Mouse (Mus musculus) forebrain, embryonic 13.5 days (tissue): ENCODE results near the gene Gpr84. TPM values are rescaled to one million over a fixed set of nuclear protein-coding genes. Genes with fewer than 3 reads are reported as not detected.

Source experiments
- ATAC-seq: fragments of 200-750 bp; cut with Nextera tagmentation; 2 replicates; pipeline ENCODE4 v1.8.0; 2017
- H3K27ac ChIP-seq: fragments of 300-500 bp; sonication (generic); 2 replicates; pipeline ENCODE4 v1.5.1; 2015; ENCODE audit warnings: inconsistent platforms, mild to moderate bottlenecking, moderate library complexity
- H3K27me3 ChIP-seq: fragments of 300-500 bp; sonication (generic); 2 replicates; pipeline ENCODE4 v1.6.1; 2015; ENCODE audit warnings: mild to moderate bottlenecking, inconsistent platforms
- H3K36me3 ChIP-seq: fragments of 300-500 bp; sonication (generic); 2 replicates; pipeline ENCODE4 v1.6.1; 2015; ENCODE audit warnings: mild to moderate bottlenecking, inconsistent platforms; ENCODE audit not compliant: poor library complexity, severe bottlenecking
- H3K4me1 ChIP-seq: fragments of 300-500 bp; sonication (generic); 2 replicates; pipeline ENCODE4 v1.6.1; 2015; ENCODE audit warnings: inconsistent platforms
- H3K4me2 ChIP-seq: fragments of 300-500 bp; sonication (generic); 2 replicates; pipeline ENCODE4 v1.6.1; 2015; ENCODE audit warnings: inconsistent platforms, mild to moderate bottlenecking, moderate library complexity
- H3K4me3 ChIP-seq: fragments of 300-500 bp; sonication (generic); 2 replicates; pipeline ENCODE4 v1.5.1; 2015; ENCODE audit warnings: mild to moderate bottlenecking, inconsistent platforms
- H3K9ac ChIP-seq: fragments of 300-500 bp; sonication (generic); 2 replicates; pipeline ENCODE4 v1.6.1; 2015; ENCODE audit warnings: mild to moderate bottlenecking, inconsistent platforms
- H3K9me3 ChIP-seq: fragments of 300-500 bp; sonication (generic); replicated peaks from 2 replicates; pipeline ENCODE4 v1.6.1; 2016; ENCODE audit warnings: inconsistent platforms
- WGBS: fragments of 180-500 bp; shearing (Covaris S2); methylation state at CpG from one replicate; pipeline ENCODE4 v1.1.7; 2015; 5-methylcytosine and 5-hydroxymethylcytosine counted together
- polyA plus RNA-seq: library from polyadenylated mRNA; unstranded; fragments of >200 nt; fragmentation: Nextera tagmentation; extraction: Ambion mirVana; gene quantifications from 2 replicates; pipeline ENCODE4 v1.2.1, GENCODE M21; 2015

The Gpr84 gene
- polyA plus RNA-seq, 1 experiment from 2014 or later = 0.41 TPM

DNA sequence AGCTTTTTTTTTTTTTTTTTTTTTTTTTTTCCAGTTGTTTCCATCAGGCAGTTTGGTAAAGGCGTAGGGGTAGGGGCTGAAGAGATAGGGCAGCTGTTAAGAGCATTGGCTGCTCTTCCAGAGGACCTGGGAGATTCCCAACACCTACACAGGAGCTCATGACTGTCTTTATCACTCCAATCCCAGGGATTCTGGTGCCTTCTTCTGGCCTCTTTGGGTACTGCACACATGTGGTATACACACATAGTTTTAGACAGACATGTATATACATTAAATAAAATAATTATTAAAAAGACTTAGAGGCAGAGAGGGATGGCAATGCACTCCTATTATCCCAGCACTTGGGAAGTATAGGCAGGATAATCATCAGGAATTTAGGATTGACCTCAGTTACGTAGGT lies 17.0 kb downstream of the Gpr84 start:
- ATAC-seq = no peak
- H3K36me3 ChIP-seq = peaks cover 60% of the 10 kb centered on the region
- 96% methylated on average over 2 of the region's 2 CpGs for WGBS

DNA sequence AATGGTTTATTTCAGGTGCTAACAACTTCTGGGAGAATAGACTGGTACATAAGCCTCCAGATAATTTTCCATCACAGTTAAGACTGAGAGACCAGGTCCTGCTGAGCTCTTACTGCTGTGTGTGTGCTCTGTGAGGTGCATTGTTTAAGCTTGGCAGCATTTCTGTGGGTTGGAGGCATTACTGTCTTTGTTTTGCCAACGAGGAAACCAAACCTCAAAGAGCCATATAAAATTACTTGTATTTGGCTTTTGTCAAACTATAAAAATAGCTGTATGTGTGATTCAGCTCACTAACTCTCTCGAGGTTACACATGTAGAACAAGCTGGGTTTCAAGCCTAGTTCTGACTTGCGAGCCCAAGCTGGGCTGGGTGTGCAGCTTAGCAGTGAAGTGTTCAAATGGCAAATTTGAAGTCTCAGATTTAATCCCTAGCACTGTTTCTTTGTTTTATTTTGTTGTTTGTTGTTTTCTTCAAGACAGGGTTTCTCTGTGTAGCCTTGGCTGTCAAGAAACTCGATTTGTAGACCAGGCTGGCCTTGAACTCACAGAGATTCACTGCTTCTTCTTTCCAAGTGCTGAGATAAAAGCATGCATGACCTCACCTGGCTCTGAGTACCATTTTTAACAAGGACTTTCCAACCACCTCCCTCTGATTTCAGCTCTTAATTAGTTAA lies 17.6 kb downstream of the Gpr84 start:
- peaks cover 34% of the 10 kb centered on the region for H3K4me1 ChIP-seq
- no peak overlapping the region for H3K4me2 ChIP-seq
- WGBS = 82% methylated on average over 4 of the region's 4 CpGs
- no peaks in the 10 kb centered on the region for H3K9me3 ChIP-seq
- H3K4me3 ChIP-seq = no peak overlapping the region
- H3K27ac ChIP-seq = no peak overlapping the region
- H3K9ac ChIP-seq = no peak overlapping the region
- no peaks in the 10 kb centered on the region for H3K27me3 ChIP-seq
- H3K36me3 ChIP-seq = peaks cover 60% of the 10 kb centered on the region
- no peak for ATAC-seq

More for the DNA sequence above, 17.0 kb downstream of the Gpr84 start:
- no peak overlapping the region for H3K4me3 ChIP-seq
- peaks cover 40% of the 10 kb centered on the region for H3K4me1 ChIP-seq
- no peaks in the 10 kb centered on the region for H3K9me3 ChIP-seq
- no peak overlapping the region for H3K4me2 ChIP-seq
- no peak overlapping the region for H3K27ac ChIP-seq
- no peak overlapping the region for H3K9ac ChIP-seq
- H3K27me3 ChIP-seq = no peaks in the 10 kb centered on the region

DNA sequence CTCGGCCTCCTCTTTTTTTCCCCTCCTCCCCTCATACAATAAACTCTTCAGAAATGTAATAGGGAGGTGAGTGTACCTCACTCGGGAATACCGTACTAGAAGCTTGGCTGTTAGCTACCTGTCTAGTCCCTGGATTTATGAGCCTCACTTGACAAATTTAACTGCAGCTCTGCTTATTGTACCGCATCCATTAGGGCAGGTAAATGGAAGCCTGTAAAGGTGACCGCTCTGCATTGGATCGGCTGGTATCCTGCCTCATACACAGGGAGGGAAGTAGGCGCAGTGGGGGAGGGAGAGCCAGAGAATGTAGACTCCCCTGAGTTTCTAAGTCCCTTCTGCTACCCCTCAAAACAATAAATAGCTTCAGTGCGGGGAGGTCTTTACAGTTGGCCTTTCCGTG lies 19.6 kb downstream of the Gpr84 start:
- Histone ChIP-seq H3K9me3 (no peaks in the 10 kb centered on the region), H3K9ac (no peak overlapping the region), H3K4me3 (no peak overlapping the region), H3K27ac (no peak overlapping the region), H3K4me1 (peaks cover 20% of the 10 kb centered on the region), H3K36me3 (peaks cover 54% of the 10 kb centered on the region), H3K27me3 (no peaks in the 10 kb centered on the region), H3K4me2 (no peak overlapping the region)
- 93% methylated on average over 9 of the region's 9 CpGs for WGBS
- no peak for ATAC-seq

DNA sequence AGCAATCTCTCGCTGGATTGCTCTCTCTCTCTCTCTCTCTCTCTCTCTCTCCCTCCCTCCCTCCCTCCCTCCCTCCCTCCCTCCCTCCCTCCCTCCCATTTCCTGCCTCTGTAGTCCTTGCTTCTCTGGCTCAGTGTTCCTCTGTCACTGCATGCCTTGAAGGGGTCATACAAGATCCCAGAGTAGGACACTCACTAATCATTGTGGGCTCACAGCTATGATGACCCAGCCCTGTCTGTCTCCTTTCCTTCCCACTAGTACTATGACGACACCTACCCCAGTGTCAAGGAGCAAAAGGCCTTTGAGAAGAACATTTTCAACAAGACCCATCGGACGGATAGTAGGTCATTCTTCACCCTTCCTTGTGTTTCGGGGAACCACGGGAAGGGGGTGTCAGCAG lies 20.0 kb downstream of the Gpr84 start:
- H3K4me3 ChIP-seq = no peak overlapping the region
- H3K4me2 ChIP-seq = no peak overlapping the region
- ATAC-seq = no peak
- no peaks in the 10 kb centered on the region for H3K9me3 ChIP-seq
- H3K27me3 ChIP-seq = no peaks in the 10 kb centered on the region
- peaks cover 50% of the 10 kb centered on the region for H3K36me3 ChIP-seq
- H3K27ac ChIP-seq = no peak overlapping the region
- H3K4me1 ChIP-seq = peaks cover 20% of the 10 kb centered on the region
- 85% methylated on average over 6 of the region's 6 CpGs for WGBS
- H3K9ac ChIP-seq = no peak overlapping the region

DNA sequence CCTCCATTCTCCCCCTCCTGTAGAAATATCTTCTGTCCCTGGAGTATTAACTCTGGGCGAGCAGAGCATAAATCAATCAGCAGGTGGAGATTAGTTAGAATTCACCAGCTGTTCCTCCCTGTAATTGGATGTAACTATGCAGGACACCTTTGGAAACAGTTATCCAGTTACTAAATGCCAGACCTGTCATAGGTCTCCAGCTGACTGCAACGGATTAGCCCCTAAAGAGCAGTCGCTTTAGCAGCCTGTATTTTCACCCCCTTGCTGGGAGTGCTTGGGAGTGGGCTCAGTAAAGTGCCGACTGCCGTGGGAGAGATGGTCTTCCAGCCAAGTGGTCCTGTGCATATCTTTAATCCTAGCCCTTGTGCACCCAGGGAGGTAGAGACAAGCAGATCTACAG lies 20.8 kb downstream of the Gpr84 start:
- Histone ChIP-seq H3K36me3 (peaks cover 45% of the 10 kb centered on the region), H3K4me3 (no peak overlapping the region), H3K27ac (0 out of 2 replicates have a peak overlapping the region, but pooled peaks have one; percentile 19), H3K4me1 (peaks cover 25% of the 10 kb centered on the region), H3K9me3 (no peaks in the 10 kb centered on the region), H3K9ac (no peak overlapping the region), H3K4me2 (no peak overlapping the region), H3K27me3 (no peaks in the 10 kb centered on the region)
- ATAC-seq = no peak
- 43% methylated on average over 5 of the region's 5 CpGs for WGBS

DNA sequence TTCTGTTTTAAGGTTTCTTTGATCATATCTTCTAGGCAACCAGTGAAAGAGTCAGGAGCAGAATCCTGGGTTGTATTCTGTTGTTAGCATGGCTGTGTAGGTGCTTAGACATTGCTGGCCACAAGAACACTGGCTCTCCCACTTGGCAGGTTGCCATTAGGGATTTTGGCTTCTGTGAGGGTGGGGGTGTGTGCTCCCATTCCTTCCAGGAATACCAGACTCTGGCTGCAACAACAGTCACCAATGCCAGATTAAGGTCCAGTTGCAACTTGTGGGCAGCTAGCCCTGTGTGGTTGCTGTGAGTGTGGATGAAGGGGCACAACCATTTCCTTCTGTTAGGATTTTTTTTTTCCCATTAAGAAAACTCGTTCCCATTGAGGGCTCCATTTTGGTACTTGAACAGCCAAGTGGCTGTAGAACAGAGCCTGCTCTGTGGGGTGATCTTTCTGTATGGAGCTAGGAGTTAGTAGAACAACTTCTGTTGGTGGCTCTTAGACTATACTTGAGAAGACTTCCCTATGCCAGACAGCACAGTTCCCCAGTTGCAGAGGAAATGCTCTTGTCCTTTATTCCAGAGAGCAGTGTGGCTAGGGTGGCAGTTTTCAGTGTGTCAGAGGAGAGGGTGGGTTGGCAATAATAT lies 24.5 kb downstream of the Gpr84 start:
- Histone ChIP-seq H3K27ac (peak overlapping the region; percentile 64), H3K36me3 (peaks cover 11% of the 10 kb centered on the region), H3K4me3 (no peak overlapping the region), H3K27me3 (no peaks in the 10 kb centered on the region), H3K9ac (no peak overlapping the region; the same call in 1 of the 2 replicates), H3K4me2 (no peak overlapping the region), H3K9me3 (no peaks in the 10 kb centered on the region), H3K4me1 (peaks cover 26% of the 10 kb centered on the region)
- WGBS = 38% methylated on average over 1 of the region's 1 CpGs
- ATAC-seq = peak; percentile 50

DNA sequence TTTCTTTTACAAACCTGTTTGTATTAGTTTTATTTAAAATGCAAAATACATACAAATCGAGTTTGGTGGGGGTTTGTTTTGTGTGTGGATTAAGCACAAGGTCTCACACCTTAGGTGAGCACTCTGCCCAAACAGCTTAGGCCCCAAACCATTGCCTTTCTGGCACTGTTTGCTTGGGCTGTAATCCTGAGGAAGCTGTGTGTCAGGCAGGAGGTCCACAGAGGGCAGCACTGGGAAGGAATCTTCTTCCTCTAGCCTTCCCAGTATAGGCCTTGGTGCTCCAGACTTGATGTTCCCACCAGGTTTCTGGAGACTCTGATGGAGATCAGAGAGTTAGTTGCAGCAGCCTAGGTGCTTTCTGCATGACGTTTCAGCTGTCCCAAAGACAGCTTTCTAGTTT lies 25.8 kb downstream of the Gpr84 start:
- Histone ChIP-seq H3K4me3 (no peak overlapping the region), H3K4me1 (peaks cover 23% of the 10 kb centered on the region), H3K9ac (no peak overlapping the region), H3K27ac (peak overlapping the region; percentile 44; the same call in 1 of the 2 replicates), H3K9me3 (no peaks in the 10 kb centered on the region), H3K4me2 (no peak overlapping the region), H3K27me3 (no peaks in the 10 kb centered on the region), H3K36me3 (0 out of 2 replicates have a peak, but pooled peaks cover 6% of the 10 kb centered on the region)
- no peak for ATAC-seq
- WGBS = 59% methylated on average over 2 of the region's 2 CpGs

DNA sequence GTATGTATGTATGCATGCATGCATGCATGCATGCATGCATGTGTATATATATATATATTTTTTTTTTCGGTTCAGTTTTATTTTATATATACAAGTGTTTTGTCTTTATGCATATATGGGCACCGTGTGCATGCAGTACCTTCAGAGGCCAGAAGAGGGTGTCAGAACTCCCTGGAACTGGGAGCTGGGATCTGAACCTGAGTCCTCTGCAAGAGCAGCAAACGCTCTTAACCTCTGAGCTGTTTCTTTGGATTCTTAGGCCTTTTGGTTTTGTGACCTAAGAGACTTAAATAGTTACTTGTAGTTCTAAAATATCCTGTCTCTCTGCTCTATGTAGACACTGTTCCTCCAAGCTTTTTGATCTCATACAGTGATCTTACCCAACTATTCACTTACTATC lies 26.3 kb downstream of the Gpr84 start:
- ATAC-seq = no peak
- Histone ChIP-seq H3K9ac (no peak overlapping the region), H3K4me2 (no peak overlapping the region), H3K4me3 (no peak overlapping the region), H3K36me3 (0 out of 2 replicates have a peak, but pooled peaks cover 6% of the 10 kb centered on the region), H3K27me3 (no peaks in the 10 kb centered on the region), H3K9me3 (no peaks in the 10 kb centered on the region), H3K4me1 (peaks cover 19% of the 10 kb centered on the region), H3K27ac (no peak overlapping the region)
- 57% methylated on average over 3 of the region's 3 CpGs for whole genome bisulfite sequencing

DNA sequence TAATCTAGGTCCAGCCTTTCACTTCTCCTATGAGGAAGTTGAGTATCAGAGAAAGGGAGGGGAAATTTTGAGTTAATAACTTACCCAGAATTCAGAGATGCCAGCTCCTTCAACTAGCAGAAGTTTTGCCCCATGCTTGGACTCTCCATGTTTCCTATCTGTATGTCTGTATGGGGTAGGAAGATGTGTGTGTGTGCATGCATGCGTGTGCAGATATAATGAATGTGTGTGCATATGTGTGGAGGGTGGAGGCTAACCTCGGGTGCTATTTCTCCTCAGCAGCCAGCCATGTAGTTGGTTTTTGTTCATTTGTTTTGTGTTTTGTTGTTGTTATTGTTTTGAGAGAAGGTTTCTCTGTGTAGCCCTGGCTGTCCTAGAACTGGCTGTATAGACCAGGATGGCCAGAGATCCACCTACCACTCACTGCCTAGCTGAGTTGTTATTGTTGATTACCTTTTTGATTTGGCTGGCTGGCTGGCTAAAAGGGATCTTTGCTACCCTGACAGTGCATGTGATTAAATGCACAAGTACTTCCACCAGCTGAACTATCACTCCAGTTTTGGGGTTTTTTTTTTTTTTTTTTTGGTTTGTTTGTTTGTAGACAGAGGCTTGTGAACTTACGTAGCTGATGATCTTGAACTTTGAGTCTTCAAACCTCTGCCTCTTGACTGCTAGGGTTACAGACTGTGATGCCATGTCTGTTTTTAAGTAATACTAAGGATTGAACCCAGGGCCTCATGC lies 28.8 kb downstream of the Gpr84 start:
- no peaks in the 10 kb centered on the region for H3K36me3 ChIP-seq
- no peak for ATAC-seq
- no peak overlapping the region for H3K4me3 ChIP-seq
- H3K9me3 ChIP-seq = no peaks in the 10 kb centered on the region
- WGBS = 92% methylated on average over 3 of the region's 3 CpGs
- H3K9ac ChIP-seq = no peak overlapping the region
- no peak overlapping the region for H3K27ac ChIP-seq
- H3K4me2 ChIP-seq = no peak overlapping the region
- H3K27me3 ChIP-seq = no peaks in the 10 kb centered on the region
- H3K4me1 ChIP-seq = peaks cover 22% of the 10 kb centered on the region

DNA sequence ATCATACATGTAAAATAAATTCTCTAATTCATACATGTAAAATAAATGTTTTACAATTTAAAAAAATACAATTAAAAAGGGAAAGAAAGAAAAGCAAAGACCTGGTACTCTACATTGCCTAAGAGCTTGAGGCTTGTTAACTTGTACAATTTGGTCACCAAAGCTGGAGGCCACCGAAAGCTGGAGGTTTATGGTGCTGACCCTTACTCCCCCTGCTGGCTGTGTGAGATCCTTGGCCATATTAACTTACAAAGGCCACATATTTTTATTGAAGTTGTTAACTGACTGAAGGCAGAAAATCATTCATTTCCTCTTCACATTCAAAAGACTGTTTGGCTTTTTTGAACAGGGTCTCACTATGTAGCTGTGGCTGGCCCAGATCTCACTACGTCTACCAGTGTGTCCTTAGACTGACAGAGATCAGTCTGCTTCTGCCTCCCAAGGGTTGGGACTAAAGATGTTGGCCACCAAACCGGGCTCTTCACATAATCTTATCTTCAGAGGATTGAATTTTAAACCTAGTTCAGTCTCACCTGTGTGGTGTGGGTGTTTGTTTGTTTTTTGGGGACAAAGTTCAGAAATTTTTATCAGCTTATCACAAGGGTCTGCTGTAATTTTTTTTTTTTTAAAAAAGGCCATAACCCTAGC lies 29.5 kb downstream of the Gpr84 start:
- Histone ChIP-seq H3K9ac (no peak overlapping the region), H3K27me3 (no peaks in the 10 kb centered on the region), H3K9me3 (no peaks in the 10 kb centered on the region), H3K4me1 (peaks cover 18% of the 10 kb centered on the region), H3K27ac (no peak overlapping the region), H3K4me3 (no peak overlapping the region), H3K4me2 (no peak overlapping the region), H3K36me3 (no peaks in the 10 kb centered on the region)
- no peak for ATAC-seq
- 74% methylated on average over 3 of the region's 3 CpGs for WGBS

DNA sequence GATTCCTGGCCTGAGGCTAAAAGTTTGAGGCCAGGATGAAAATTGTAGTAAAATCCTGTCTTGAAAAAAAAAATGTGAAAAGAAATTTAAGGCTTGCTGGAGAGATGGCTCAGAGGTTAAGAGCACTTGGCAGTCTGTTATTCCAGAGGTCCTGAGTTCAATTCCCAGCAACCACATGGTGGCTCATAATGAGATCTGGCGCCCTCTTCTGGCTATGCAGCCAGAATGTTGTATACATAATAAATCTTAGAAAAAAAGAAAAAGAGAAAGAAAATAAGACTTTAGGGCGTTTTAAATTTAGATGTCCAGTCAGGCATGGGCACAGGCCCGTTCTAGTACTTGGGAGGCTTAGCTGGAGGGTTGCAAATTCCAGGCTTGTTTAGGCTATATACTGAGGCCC lies 30.7 kb downstream of the Gpr84 start:
- Histone ChIP-seq H3K4me2 (no peak overlapping the region), H3K27me3 (no peaks in the 10 kb centered on the region), H3K9ac (no peak overlapping the region), H3K4me3 (no peak overlapping the region), H3K27ac (no peak overlapping the region), H3K4me1 (peaks cover 7% of the 10 kb centered on the region), H3K9me3 (no peaks in the 10 kb centered on the region), H3K36me3 (no peaks in the 10 kb centered on the region)
- ATAC-seq = no peak
- 58% methylated on average over 3 of the region's 3 CpGs for WGBS

DNA sequence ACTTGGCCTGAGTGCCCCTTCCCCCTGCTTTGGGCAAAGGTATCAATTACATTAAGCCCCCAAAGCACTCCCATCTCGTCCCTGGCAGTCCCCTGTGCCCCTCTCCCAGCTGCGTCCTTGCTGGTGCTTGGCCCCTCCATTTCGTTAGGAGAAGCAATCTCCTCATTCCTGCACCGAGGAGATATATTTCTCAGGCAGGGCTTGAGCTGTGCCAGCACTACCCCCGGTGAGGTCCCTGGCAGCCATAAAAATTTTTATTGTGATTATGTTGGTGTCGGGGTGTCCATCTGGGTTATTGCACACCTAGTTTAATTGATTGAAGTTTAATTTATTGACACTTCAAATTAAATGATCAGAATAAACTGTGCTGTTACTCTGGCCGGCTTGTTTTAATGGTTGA lies 32.5 kb downstream of the Gpr84 start:
- H3K4me3 ChIP-seq = no peak overlapping the region
- H3K9me3 ChIP-seq = no peaks in the 10 kb centered on the region
- H3K27ac ChIP-seq = no peak overlapping the region
- WGBS = 78% methylated on average over 7 of the region's 7 CpGs
- H3K4me2 ChIP-seq = no peak overlapping the region
- peaks cover 20% of the 10 kb centered on the region for H3K4me1 ChIP-seq
- H3K9ac ChIP-seq = no peak overlapping the region
- ATAC-seq = no peak
- no peaks in the 10 kb centered on the region for H3K36me3 ChIP-seq
- no peaks in the 10 kb centered on the region for H3K27me3 ChIP-seq
